Mouse (Mus musculus) lung, embryonic 14.5 days (tissue): ENCODE measurements around the gene Fto. TPM values are rescaled to one million over a fixed set of nuclear protein-coding genes. Genes with fewer than 3 reads are reported as not detected.
A peak's percentile ranks its signal among the peaks of the same experiment; 100 is the strongest.

ENCODE experiments used
- ATAC-seq: fragments of 200-750 bp; cut with Nextera tagmentation; 2 replicates; pipeline ENCODE4 v1.8.0; 2017; ENCODE audit warnings: mild to moderate bottlenecking, moderate TSS enrichment, moderate library complexity; ENCODE audit not compliant: insufficient read depth
- DNase-seq: peaks from one replicate; pipeline ENCODE4 v3.0.0-alpha.2; 2015
- H3K27ac ChIP-seq: fragments of 300-500 bp; sonication (generic); 2 replicates; pipeline ENCODE4 v1.5.1; 2014; ENCODE audit warnings: low read depth, mild to moderate bottlenecking, moderate library complexity
- H3K27me3 ChIP-seq: fragments of 300-500 bp; sonication (generic); 2 replicates; pipeline ENCODE4 v1.6.1; 2014; ENCODE audit warnings: low read length, control low read depth; ENCODE audit not compliant: insufficient read depth
- H3K36me3 ChIP-seq: fragments of 300-500 bp; sonication (generic); 2 replicates; pipeline ENCODE4 v1.6.1; 2014; ENCODE audit warnings: control low read depth; ENCODE audit not compliant: insufficient read depth
- H3K4me1 ChIP-seq: fragments of 300-500 bp; sonication (generic); 2 replicates; pipeline ENCODE4 v1.6.1; 2014; ENCODE audit warnings: antibody characterized with exemption, control low read depth; ENCODE audit not compliant: insufficient read depth
- H3K4me2 ChIP-seq: fragments of 300-500 bp; sonication (generic); 2 replicates; pipeline ENCODE4 v1.6.1; 2014; ENCODE audit warnings: mild to moderate bottlenecking
- H3K4me3 ChIP-seq: fragments of 300-500 bp; sonication (generic); 2 replicates; pipeline ENCODE4 v1.5.1; 2014; ENCODE audit warnings: low read depth, low read length
- H3K9ac ChIP-seq: fragments of 300-500 bp; sonication (generic); 2 replicates; pipeline ENCODE4 v1.6.1; 2014
- H3K9me3 ChIP-seq: fragments of 300-500 bp; sonication (generic); 2 replicates; pipeline ENCODE4 v1.6.1; 2016; ENCODE audit warnings: low read depth, low read length, control low read depth
- CTCF ChIP-seq: IDR thresholded peaks from 2 replicates; pipeline ENCODE4 v1.5.1; 2016; ENCODE audit warnings: antibody characterized with exemption, low read depth
- WGBS: fragments of 180-500 bp; shearing (Covaris S2); extraction: QIAGEN DNeasy Blood & Tissue Kit; methylation state at CpG from one replicate; pipeline ENCODE4 v1.1.7; 2014; 5-methylcytosine and 5-hydroxymethylcytosine counted together
- polyA plus RNA-seq: library from polyadenylated mRNA; unstranded; fragments of >200 nt; fragmentation: Nextera tagmentation; extraction: Ambion mirVana; gene quantifications from 2 replicates; pipeline ENCODE4 v1.2.1, GENCODE M21; 2014

Fto gene
- polyA plus RNA-seq, 1 experiment from 2014 or later: 104 TPM

GRCm38 (mm10) chr8:91298672-91299071 lies 14.7 kb upstream of the Fto start:
- no peak for DNase-seq

GRCm38 (mm10) chr8:91304481-91305386 lies 8.6 kb upstream of the Fto start:
- H3K9me3 ChIP-seq: no peaks in the 10 kb centered on the region
- H3K4me2 ChIP-seq: no peak overlapping the region
- TF ChIP-seq CTCF: peak; percentile 43
- DNase-seq: peak; percentile 56
- H3K4me3 ChIP-seq: no peak overlapping the region
- H3K9ac ChIP-seq: no peak overlapping the region
- H3K4me1 ChIP-seq: no peaks in the 10 kb centered on the region
- peaks cover 14% of the 10 kb centered on the region; the same call in 1 of the 2 replicates for H3K36me3 ChIP-seq
- H3K27me3 ChIP-seq: no peaks in the 10 kb centered on the region
- no peak overlapping the region for H3K27ac ChIP-seq
- WGBS: 61% methylated on average over 17 of the region's 17 CpGs
- no peak for ATAC-seq

More at GRCm38 (mm10) chr8:91298672-91299071, 14.7 kb upstream of the Fto start:
- H3K9me3 ChIP-seq: no peaks in the 10 kb centered on the region
- no peak overlapping the region for H3K4me2 ChIP-seq
- H3K27me3 ChIP-seq: no peaks in the 10 kb centered on the region
- 95% methylated on average over 2 of the region's 2 CpGs for WGBS
- no peak overlapping the region for H3K9ac ChIP-seq
- no peaks in the 10 kb centered on the region for H3K4me1 ChIP-seq
- H3K27ac ChIP-seq: no peak overlapping the region
- no peak overlapping the region for H3K4me3 ChIP-seq
- ATAC-seq: no peak
- TF ChIP-seq CTCF: no peak
- peaks cover 7% of the 10 kb centered on the region; the same call in 1 of the 2 replicates for H3K36me3 ChIP-seq

GRCm38 (mm10) chr8:91312342-91312741 lies 983 bp upstream of the Fto start:
- Histone ChIP-seq H3K9me3 (no peaks in the 10 kb centered on the region), H3K27me3 (no peaks in the 10 kb centered on the region), H3K4me1 (peaks cover 4% of the 10 kb centered on the region; the same call in 1 of the 2 replicates), H3K36me3 (peaks cover 5% of the 10 kb centered on the region; the same call in 1 of the 2 replicates), H3K27ac (no peak overlapping the region), H3K9ac (peak overlapping the region; percentile 87), H3K4me2 (peak overlapping the region; percentile 64), H3K4me3 (peak overlapping the region; percentile 71)
- no peak for ATAC-seq
- no peak for DNase-seq
- no peak for TF ChIP-seq CTCF
- 76% methylated on average over 2 of the region's 2 CpGs for WGBS

GRCm38 (mm10) chr8:91317567-91318227 lies 4.4 kb downstream of the Fto start:
- no peak for DNase-seq

GRCm38 (mm10) chr8:91318938-91319729 lies 5.8 kb downstream of the Fto start:
- H3K36me3 ChIP-seq: peaks cover 3% of the 10 kb centered on the region; the same call in 1 of the 2 replicates
- H3K27ac ChIP-seq: no peak overlapping the region
- ATAC-seq (peak; percentile 88), DNase-seq (peak; percentile 48)
- H3K4me2 ChIP-seq: no peak overlapping the region
- H3K9me3 ChIP-seq: no peaks in the 10 kb centered on the region
- no peak for TF ChIP-seq CTCF
- peaks cover 3% of the 10 kb centered on the region; the same call in 1 of the 2 replicates for H3K4me1 ChIP-seq
- H3K9ac ChIP-seq: no peak overlapping the region
- no peaks in the 10 kb centered on the region for H3K27me3 ChIP-seq
- no peak overlapping the region for H3K4me3 ChIP-seq
- WGBS: 46% methylated on average over 7 of the region's 7 CpGs

More at GRCm38 (mm10) chr8:91317567-91318227, 4.4 kb downstream of the Fto start:
- TF ChIP-seq CTCF: no peak
- WGBS: 86% methylated on average over 5 of the region's 5 CpGs
- Histone ChIP-seq H3K27ac (no peak overlapping the region), H3K9ac (no peak overlapping the region), H3K36me3 (peaks cover 3% of the 10 kb centered on the region; the same call in 1 of the 2 replicates), H3K4me3 (no peak overlapping the region), H3K4me2 (no peak overlapping the region), H3K4me1 (peaks cover 4% of the 10 kb centered on the region; the same call in 1 of the 2 replicates), H3K27me3 (no peaks in the 10 kb centered on the region), H3K9me3 (no peaks in the 10 kb centered on the region)
- no peak for ATAC-seq

- Histone ChIP-seq H3K9me3 (no peaks in the 10 kb centered on the region), H3K4me3 (no peak overlapping the region), H3K27me3 (no peaks in the 10 kb centered on the region), H3K9ac (no peak overlapping the region), H3K4me2 (no peak overlapping the region), H3K4me1 (no peaks in the 10 kb centered on the region; the same call in 1 of the 2 replicates), H3K27ac (no peak overlapping the region), H3K36me3 (peaks cover 9% of the 10 kb centered on the region; the same call in 1 of the 2 replicates)
- ATAC-seq: no peak
- TF ChIP-seq CTCF: no peak
- WGBS: 85% methylated on average over 7 of the region's 7 CpGs
- no peak for DNase-seq
Measured at GRCm38 (mm10) chr8:91323511-91323910, 10.2 kb downstream of the Fto start.
